Mouse (Mus musculus) liver, postnatal 0 days (tissue): Measurements from ENCODE around the gene Tfcp2.

Experiments
- CTCF ChIP-seq: sonication (generic); IDR thresholded peaks from 2 replicates; pipeline ENCODE4 v1.5.1; 2016; ENCODE audit warnings: antibody characterized with exemption, low read depth
- EP300 ChIP-seq: IDR thresholded peaks from 2 replicates; pipeline ENCODE4 v1.6.1; 2016; ENCODE audit warnings: antibody characterized with exemption, low read depth, mild to moderate bottlenecking

DNA sequence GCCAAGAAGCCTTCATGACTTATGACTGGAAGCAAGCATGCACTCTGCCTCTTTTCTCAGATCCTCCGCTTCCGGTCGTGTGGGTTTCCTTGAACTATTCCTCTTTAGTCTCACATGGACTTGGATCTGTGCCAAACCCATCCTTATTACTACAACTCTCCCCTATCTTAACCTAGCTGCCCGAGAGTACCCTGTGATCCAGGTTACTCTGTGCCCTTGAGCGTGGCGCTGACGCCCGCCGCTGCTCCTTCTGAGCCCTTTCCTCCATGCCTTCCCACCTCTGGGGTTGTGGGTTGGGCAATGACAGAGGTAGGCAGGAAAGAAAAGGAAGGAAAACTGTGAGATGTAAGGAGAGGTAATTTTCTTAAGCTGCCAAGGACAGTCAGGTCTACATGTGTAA is 59.8 kb downstream of the Tfcp2 start:
- TF ChIP-seq CTCF (no peak), EP300 (no peak)
